Mouse (Mus musculus) G1E (cell line): ENCODE measurements around the gene Mettl6.

Experiments used
- CTCF ChIP-seq: IDR thresholded peaks from 2 replicates; pipeline ENCODE4 v1.5.1; 2012; ENCODE audit warnings: low read depth, low read length, inconsistent platforms, mixed read lengths
- GATA1 ChIP-seq: IDR thresholded peaks from 2 replicates; pipeline ENCODE4 v1.6.1; 2012; ENCODE audit warnings: borderline replicate concordance, low read length, inconsistent platforms, mixed read lengths
- TAL1 ChIP-seq: conservative IDR thresholded peaks from 2 replicates; pipeline ENCODE4 v1.6.1; 2012; ENCODE audit warnings: low read depth, low read length, inconsistent platforms, mixed read lengths

- TF ChIP-seq CTCF: no peak
- no peak for TF ChIP-seq GATA1
- no peak for TF ChIP-seq TAL1
Observed at GRCm38 (mm10) chr14:31429004-31429395, 65.8 kb downstream of the Mettl6 start.
